Mouse (Mus musculus) lung, embryonic 14.5 days (tissue): ENCODE measurements at regions not wholly inside any gene's neighbourhood (a gene's known extent, or its start where the extent isn't known, plus 50 kb on each side); places are given as distances from the start of the nearest gene placed in this dataset.

ENCODE experiments used
- ATAC-seq: fragments of 200-750 bp; cut with Nextera tagmentation; 2 replicates; pipeline ENCODE4 v1.8.0; 2017; ENCODE audit warnings: mild to moderate bottlenecking, moderate TSS enrichment, moderate library complexity; ENCODE audit not compliant: insufficient read depth
- DNase-seq: peaks from one replicate; pipeline ENCODE4 v3.0.0-alpha.2; 2015
- H3K27ac ChIP-seq: fragments of 300-500 bp; sonication (generic); 2 replicates; pipeline ENCODE4 v1.5.1; 2014; ENCODE audit warnings: low read depth, mild to moderate bottlenecking, moderate library complexity
- H3K27me3 ChIP-seq: fragments of 300-500 bp; sonication (generic); 2 replicates; pipeline ENCODE4 v1.6.1; 2014; ENCODE audit warnings: low read length, control low read depth; ENCODE audit not compliant: insufficient read depth
- H3K36me3 ChIP-seq: fragments of 300-500 bp; sonication (generic); 2 replicates; pipeline ENCODE4 v1.6.1; 2014; ENCODE audit warnings: control low read depth; ENCODE audit not compliant: insufficient read depth
- H3K4me1 ChIP-seq: fragments of 300-500 bp; sonication (generic); 2 replicates; pipeline ENCODE4 v1.6.1; 2014; ENCODE audit warnings: antibody characterized with exemption, control low read depth; ENCODE audit not compliant: insufficient read depth
- H3K4me2 ChIP-seq: fragments of 300-500 bp; sonication (generic); 2 replicates; pipeline ENCODE4 v1.6.1; 2014; ENCODE audit warnings: mild to moderate bottlenecking
- H3K4me3 ChIP-seq: fragments of 300-500 bp; sonication (generic); 2 replicates; pipeline ENCODE4 v1.5.1; 2014; ENCODE audit warnings: low read depth, low read length
- H3K9ac ChIP-seq: fragments of 300-500 bp; sonication (generic); 2 replicates; pipeline ENCODE4 v1.6.1; 2014
- H3K9me3 ChIP-seq: fragments of 300-500 bp; sonication (generic); 2 replicates; pipeline ENCODE4 v1.6.1; 2016; ENCODE audit warnings: low read depth, low read length, control low read depth
- CTCF ChIP-seq: IDR thresholded peaks from 2 replicates; pipeline ENCODE4 v1.5.1; 2016; ENCODE audit warnings: antibody characterized with exemption, low read depth
- WGBS: fragments of 180-500 bp; shearing (Covaris S2); extraction: QIAGEN DNeasy Blood & Tissue Kit; methylation state at CpG from one replicate; pipeline ENCODE4 v1.1.7; 2014; 5-methylcytosine and 5-hydroxymethylcytosine counted together

DNA sequence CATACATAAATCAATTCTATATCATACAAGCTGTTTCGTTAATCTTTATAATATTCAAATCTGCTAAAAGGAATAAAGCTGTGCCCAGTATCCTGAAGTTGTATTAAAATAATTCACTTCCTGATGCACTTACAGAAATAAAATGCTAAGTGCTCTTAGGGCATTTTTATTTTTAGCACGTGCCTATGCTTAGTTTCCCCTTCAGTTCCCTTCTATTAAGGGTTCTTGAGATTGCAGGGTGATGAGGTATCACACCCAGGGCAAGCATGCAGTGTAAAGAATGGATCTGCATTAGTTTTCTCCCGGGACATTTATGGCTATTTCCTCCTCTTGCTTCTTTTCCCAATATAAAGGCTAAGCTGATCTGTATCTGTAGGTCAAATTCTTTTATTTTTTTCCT, 1858.8 kb upstream of the Lrrc6 start:
- TF ChIP-seq CTCF = no peak
- Histone ChIP-seq H3K9me3 (no peaks in the 10 kb centered on the region), H3K9ac (no peak overlapping the region), H3K27ac (0 out of 2 replicates have a peak overlapping the region, but pooled peaks have one; percentile 15), H3K36me3 (no peaks in the 10 kb centered on the region), H3K4me2 (no peak overlapping the region; the same call in 1 of the 2 replicates), H3K27me3 (no peaks in the 10 kb centered on the region), H3K4me3 (no peak overlapping the region), H3K4me1 (peaks cover 6% of the 10 kb centered on the region; the same call in 1 of the 2 replicates)
- DNase-seq (peak; percentile 27), ATAC-seq (no peak)
- WGBS = 61% methylated on average over 3 of the region's 3 CpGs

DNA sequence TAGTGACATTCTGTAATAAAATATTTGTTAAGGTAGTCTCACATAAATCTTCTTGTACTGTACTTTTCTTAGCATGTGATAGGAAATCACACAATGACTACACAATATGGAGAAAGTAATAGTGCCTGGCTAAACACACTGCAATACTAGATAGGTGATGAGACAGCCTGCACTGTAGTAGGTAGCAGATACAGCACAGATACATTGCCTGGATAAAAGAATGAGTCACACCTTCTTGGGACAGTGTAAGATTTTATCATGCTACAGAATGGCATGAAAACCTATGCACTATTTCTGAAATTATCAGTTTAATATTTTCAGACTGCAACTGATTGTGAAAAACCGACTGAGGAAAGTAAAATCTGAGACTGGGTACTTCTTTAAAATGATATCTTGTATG, 1855.2 kb upstream of the Lrrc6 start:
- Histone ChIP-seq H3K4me1 (0 out of 2 replicates have a peak, but pooled peaks cover 1% of the 10 kb centered on the region), H3K36me3 (no peaks in the 10 kb centered on the region), H3K4me3 (no peak overlapping the region), H3K9ac (no peak overlapping the region), H3K9me3 (no peaks in the 10 kb centered on the region), H3K27ac (no peak overlapping the region), H3K27me3 (no peaks in the 10 kb centered on the region), H3K4me2 (no peak overlapping the region)
- WGBS = 67% methylated on average over 1 of the region's 1 CpGs
- DNase-seq (no peak), ATAC-seq (no peak)
- no peak for TF ChIP-seq CTCF

GRCm38 (mm10) chr15:68344652-68345051, 1843.9 kb upstream of the Lrrc6 start:
- 85% methylated on average over 3 of the region's 3 CpGs for WGBS
- Histone ChIP-seq H3K9me3 (no peaks in the 10 kb centered on the region), H3K27ac (no peak overlapping the region), H3K9ac (no peak overlapping the region), H3K4me2 (no peak overlapping the region), H3K27me3 (no peaks in the 10 kb centered on the region), H3K4me3 (no peak overlapping the region), H3K4me1 (no peaks in the 10 kb centered on the region), H3K36me3 (0 out of 2 replicates have a peak, but pooled peaks cover 2% of the 10 kb centered on the region)
- ATAC-seq = no peak
- DNase-seq = no peak
- TF ChIP-seq CTCF = no peak

GRCm38 (mm10) chr15:68342542-68342941, 1841.8 kb upstream of the Lrrc6 start:
- Histone ChIP-seq H3K4me2 (no peak overlapping the region), H3K27me3 (no peaks in the 10 kb centered on the region), H3K36me3 (0 out of 2 replicates have a peak, but pooled peaks cover 2% of the 10 kb centered on the region), H3K4me3 (no peak overlapping the region), H3K4me1 (peaks cover 3% of the 10 kb centered on the region; the same call in 1 of the 2 replicates), H3K9ac (no peak overlapping the region), H3K27ac (no peak overlapping the region), H3K9me3 (no peaks in the 10 kb centered on the region)
- WGBS = 73% methylated on average over 1 of the region's 1 CpGs
- DNase-seq (peak; percentile 68), ATAC-seq (peak; percentile 56; the same call in 1 of the 2 replicates)
- TF ChIP-seq CTCF = no peak

DNA sequence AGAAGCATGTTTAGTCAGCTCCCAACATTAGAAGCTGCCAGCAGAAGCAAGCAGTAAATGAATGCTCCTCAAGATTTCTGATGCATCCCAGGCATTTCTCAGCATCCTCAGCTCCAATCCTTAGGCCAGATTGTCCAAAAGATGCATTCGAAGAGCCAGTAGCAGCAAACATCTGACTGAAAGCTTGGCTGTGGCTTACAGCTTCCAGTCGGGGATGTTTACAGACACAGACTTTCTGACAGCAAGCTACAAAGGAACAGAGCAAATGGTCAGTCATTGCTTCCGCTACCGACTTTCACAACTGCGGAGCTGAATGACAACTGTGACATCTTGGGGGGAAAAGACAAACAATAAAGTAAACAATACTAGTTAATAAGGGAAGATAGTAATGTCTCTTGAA, 1840.3 kb upstream of the Lrrc6 start:
- Histone ChIP-seq H3K4me2 (no peak overlapping the region), H3K36me3 (0 out of 2 replicates have a peak, but pooled peaks cover 2% of the 10 kb centered on the region), H3K27me3 (no peaks in the 10 kb centered on the region), H3K4me3 (no peak overlapping the region), H3K27ac (no peak overlapping the region; the same call in 1 of the 2 replicates), H3K9ac (no peak overlapping the region), H3K4me1 (peaks cover 4% of the 10 kb centered on the region; the same call in 1 of the 2 replicates), H3K9me3 (no peaks in the 10 kb centered on the region)
- no peak for ATAC-seq
- WGBS = 41% methylated on average over 5 of the region's 5 CpGs
- peak; percentile 57 for DNase-seq
- no peak for TF ChIP-seq CTCF

- peak; percentile 83 for DNase-seq
- WGBS = 30% methylated on average over 2 of the region's 2 CpGs
- H3K36me3 ChIP-seq = 0 out of 2 replicates have a peak, but pooled peaks cover 2% of the 10 kb centered on the region
Observed at GRCm38 (mm10) chr15:68337264-68337663, 1836.6 kb upstream of the Lrrc6 start.

GRCm38 (mm10) chr15:68335837-68336236, 1835.1 kb upstream of the Lrrc6 start:
- Histone ChIP-seq H3K9me3 (no peaks in the 10 kb centered on the region), H3K36me3 (0 out of 2 replicates have a peak, but pooled peaks cover 2% of the 10 kb centered on the region), H3K27me3 (no peaks in the 10 kb centered on the region), H3K4me2 (no peak overlapping the region), H3K27ac (no peak overlapping the region), H3K9ac (no peak overlapping the region), H3K4me1 (peaks cover 4% of the 10 kb centered on the region; the same call in 1 of the 2 replicates), H3K4me3 (no peak overlapping the region)
- TF ChIP-seq CTCF = no peak
- DNase-seq (no peak), ATAC-seq (no peak)

More at GRCm38 (mm10) chr15:68337264-68337663, 1836.6 kb upstream of the Lrrc6 start:
- no peak overlapping the region for H3K4me2 ChIP-seq
- no peak overlapping the region for H3K4me3 ChIP-seq
- H3K9me3 ChIP-seq = no peaks in the 10 kb centered on the region
- no peak overlapping the region for H3K9ac ChIP-seq
- H3K27ac ChIP-seq = no peak overlapping the region
- TF ChIP-seq CTCF = no peak
- ATAC-seq = peak; percentile 91
- peaks cover 4% of the 10 kb centered on the region; the same call in 1 of the 2 replicates for H3K4me1 ChIP-seq
- no peaks in the 10 kb centered on the region for H3K27me3 ChIP-seq
